Mouse (Mus musculus) regulatory T cell (primary cell): ENCODE measurements around the gene Flad1.

ENCODE experiments used
- in situ Hi-C: fragments of 300-600 bp; cut with MboI, MseI; formaldehyde crosslinking; loops from one replicate; pipeline ENCODE4 v1.15.1; 2025; ENCODE audit warnings: high pct_unique_total_duplicates

Flad1 gene

GRCm38 (mm10) chr3:89395806-89396653 lies 15.6 kb downstream of the Flad1 start:
- in situ Hi-C loops, result loop anchor here (10.0 kb wide), 1 partner anchor 881 kb away; no protein-coding TSS in a partner anchor

- in situ Hi-C loops, result loop anchor here (10.0 kb wide), 1 partner anchor 881 kb away; no protein-coding TSS in a partner anchor
Observed at GRCm38 (mm10) chr3:89395419-89395805, 16.3 kb downstream of the Flad1 start.

- in situ Hi-C loops, result loop anchor here (10.0 kb wide), 1 partner anchor 880 kb away; no protein-coding TSS in a partner anchor
Observed at GRCm38 (mm10) chr3:89394894-89395256, 16.8 kb downstream of the Flad1 start.

- in situ Hi-C loops, result loop anchor here (10.0 kb wide), 1 partner anchor 879 kb away; no protein-coding TSS in a partner anchor
Observed at GRCm38 (mm10) chr3:89394006-89394893, 17.4 kb downstream of the Flad1 start, which contains the start of gene Zbtb7b. TSS of gene Zbtb7b (minus strand) at chr3:89394776.

DNA sequence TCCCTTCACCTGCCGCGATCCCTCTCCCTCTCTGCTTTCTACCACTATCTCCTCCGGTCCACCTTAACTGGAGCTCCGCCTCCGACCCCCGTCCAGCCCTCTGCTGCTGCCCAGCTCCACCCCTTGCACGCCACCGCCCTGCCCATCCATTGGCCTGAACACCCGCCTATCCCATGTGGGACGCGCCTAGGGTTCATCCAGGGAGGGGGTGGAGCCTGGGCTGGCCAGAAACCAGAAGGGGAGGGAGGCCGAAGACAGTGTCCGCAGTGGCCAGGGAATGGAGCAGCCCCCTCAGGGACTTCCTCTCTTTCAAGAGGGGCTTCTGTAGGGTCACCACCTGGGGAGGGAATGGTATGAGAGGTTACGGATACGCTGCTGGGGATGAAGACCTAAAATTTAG lies 18.1 kb downstream of the Flad1 start:
- in situ Hi-C loops, result loop anchor here (10.0 kb wide), 1 partner anchor 879 kb away; no protein-coding TSS in a partner anchor

DNA sequence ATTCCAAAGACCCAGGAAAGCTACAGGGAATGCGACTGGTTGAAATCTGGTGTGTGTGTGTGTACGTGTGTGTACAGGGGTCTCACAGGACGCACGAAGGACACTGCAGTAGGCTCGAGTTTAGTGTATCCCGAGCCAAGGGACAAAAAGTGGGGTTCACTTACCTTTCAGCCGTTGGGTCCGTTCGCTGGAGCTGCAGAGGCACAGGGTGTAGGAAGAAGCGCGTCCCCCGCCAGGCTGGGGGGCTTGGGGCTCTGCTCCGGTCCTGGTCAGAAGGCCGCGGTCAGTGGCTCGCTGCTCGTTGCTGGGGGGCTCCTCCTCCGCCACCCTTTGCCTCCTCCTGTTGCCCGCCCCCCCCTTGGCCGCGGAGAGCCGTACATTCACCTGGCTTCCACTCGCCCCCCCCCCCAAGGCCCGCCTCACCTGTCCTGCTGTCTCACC lies 18.8 kb downstream of the Flad1 start:
- in situ Hi-C loops, result loop anchor here (10.0 kb wide), 1 partner anchor 878 kb away; no protein-coding TSS in a partner anchor

GRCm38 (mm10) chr3:89391663-89392511 lies 19.8 kb downstream of the Flad1 start:
- in situ Hi-C loops, result loop anchor here (10.0 kb wide), 1 partner anchor 877 kb away; no protein-coding TSS in a partner anchor

- in situ Hi-C loops, result loop anchor here (10.0 kb wide), 1 partner anchor 876 kb away; no protein-coding TSS in a partner anchor
Observed at GRCm38 (mm10) chr3:89390699-89391662, 20.7 kb downstream of the Flad1 start.

- in situ Hi-C loops, result loop anchor here (10.0 kb wide), 1 partner anchor 875 kb away; no protein-coding TSS in a partner anchor
Observed at GRCm38 (mm10) chr3:89390111-89390515, 21.6 kb downstream of the Flad1 start.

GRCm38 (mm10) chr3:89388901-89389740 lies 22.5 kb downstream of the Flad1 start:
- in situ Hi-C loops, result no loop called here

DNA sequence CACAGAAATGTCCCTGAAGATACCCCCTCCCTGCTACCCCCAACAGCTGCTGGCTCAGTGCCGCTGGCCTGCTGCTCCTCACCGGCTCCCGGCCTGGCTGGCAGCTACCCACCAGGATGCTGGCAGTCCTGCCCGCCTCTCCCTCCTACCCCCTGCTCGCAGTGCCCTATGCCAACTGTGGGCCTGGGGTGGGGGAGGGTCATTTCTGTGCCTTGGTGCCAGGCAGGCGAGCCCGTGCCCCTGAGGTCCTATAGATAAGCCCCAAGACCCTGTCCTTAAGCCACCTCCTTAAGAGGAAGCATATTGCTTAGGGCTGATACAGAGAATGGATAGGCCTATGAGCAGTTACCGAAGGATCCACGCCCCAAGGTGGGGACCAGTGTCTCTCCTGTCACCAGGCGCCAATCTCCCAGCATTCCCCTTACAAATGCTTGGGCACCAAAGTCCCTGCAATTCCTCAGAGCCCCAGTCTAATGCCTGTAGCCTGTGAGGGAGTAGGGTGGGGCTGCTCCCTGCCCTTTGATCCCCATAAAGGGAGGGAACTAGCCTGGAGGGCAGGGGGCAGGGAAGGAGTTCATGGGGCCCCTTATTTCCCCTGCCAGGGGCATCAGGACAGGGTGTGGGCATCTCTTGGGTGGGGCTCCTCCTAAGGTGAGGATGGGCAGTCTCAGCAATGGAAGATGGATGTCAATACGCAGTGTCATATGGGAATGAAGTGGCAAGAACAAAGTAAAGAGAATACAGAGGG lies 23.4 kb downstream of the Flad1 start:
- in situ Hi-C loops, result no loop called here

GRCm38 (mm10) chr3:89387632-89388031 lies 24.0 kb downstream of the Flad1 start:
- in situ Hi-C loops, result no loop called here

DNA sequence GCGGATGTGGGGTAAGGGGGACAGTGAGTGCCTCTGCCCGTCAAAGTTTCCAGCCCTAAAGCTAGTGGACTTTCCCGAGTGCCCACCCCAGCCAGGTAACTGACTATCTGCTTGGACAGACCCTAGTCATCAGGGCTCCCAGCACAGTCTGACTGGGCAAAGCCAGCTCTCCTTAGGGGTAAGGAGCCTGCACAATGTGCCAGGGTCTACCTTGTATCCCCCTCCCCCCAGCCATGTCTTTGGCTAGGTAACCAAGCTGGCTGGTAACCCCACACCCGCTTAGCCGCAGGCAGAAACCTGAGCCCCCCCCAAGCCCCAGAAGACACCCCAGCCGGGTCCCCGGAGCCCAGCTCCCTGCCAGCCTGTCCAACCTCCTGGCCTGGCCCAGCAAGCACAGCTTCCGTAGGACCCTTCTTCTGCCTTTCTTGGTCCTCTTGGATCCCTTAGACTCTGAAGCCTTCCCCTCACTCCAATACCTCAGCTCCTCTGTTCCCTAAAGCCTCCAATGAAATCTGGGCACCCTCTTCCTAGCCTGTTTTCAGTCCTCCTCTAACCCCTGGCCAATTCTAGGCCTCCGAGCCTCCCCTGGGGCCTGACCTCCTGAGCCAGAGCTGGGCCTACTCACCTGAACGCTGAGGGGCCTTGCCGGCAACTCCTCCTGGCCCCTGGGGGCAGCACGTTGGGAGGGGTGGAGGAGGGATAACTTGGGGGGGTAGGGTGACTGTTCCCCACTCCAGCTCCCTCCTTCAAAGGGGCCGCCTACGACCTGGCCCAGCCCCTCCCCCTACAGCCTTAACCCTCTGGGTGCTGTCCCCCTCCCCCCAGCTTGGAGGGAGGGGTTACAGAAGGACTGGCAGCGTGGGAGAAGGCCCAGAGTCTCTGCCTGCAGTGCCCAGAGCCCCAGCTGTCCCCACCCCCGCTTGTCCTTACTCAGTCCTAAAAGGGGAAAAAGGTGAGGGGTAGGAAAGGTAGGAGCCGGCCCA lies 24.9 kb downstream of the Flad1 start:
- in situ Hi-C loops, result no loop called here

GRCm38 (mm10) chr3:89385451-89385850 lies 26.2 kb downstream of the Flad1 start:
- in situ Hi-C loops, result no loop called here

DNA sequence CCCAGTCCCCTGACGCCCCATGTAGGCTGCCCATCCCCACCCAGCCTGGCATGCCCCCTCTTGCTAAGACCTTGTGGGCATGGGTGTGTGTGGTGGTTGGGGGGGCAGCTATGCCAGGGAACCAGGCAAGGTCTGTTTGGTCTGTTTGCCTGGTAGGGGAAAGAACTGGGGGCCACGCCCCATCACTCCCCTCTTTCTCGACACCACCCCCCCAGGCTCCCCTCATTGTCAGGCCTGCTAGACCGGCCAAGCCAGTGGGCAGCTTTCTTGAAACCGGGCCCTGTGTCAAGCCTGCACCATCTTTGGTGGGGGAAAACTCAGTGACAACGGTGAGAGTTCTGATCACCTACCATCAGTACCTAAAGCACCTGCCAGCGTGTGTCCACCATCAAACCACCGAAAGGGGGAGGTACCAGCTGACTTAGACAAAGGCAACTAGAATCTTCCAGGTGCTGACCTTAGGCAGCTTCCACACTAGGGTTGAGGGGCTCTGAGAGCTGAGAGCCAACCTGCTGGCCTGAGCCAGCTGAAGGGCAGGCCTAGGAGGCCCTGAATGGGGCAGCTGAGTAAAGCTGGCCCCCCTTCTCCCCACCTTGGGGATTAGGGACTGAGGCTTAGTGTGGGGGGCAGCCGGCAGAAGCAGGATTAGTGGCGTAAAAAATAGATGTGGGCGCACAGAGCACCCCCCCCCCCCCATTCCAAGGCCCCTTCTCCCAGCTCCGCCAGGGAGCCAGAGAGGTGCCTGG lies 27.2 kb downstream of the Flad1 start:
- in situ Hi-C loops, result no loop called here

DNA sequence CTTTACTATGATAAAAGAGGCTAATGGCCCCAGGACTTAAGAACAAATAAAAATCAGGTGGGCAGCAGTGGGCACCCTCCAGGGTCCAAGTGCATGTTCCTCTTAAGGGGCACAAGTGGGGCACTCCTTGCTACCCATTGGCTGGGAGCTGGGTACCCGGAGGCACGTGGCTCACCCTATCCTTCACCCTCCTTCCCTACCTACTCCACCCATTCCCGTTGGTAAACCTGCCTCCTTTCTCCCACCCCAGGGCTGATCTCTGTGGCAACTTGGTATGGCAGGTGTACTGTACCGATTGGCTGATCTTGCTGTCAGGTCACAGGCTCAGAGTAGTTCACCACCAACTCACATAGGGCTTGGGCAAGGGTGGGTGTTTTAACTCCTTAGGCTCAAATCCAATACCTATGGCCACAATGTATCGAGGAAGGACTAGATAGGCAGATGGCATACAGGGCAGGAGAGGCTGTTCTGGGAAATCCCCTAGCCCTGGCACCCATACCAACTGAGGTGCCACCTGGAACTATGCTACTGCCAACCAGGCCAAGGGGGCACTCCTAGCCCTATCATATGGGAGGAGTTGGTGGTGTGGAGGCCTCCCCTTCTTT lies 27.9 kb downstream of the Flad1 start:
- in situ Hi-C loops, result no loop called here
